Mouse (Mus musculus) spleen, adult 2 months (tissue): Measurements from ENCODE around the gene Gnai3.

Source experiments
- CTCF ChIP-seq: fragments of 200-500 bp; IDR thresholded peaks from 2 replicates; pipeline ENCODE4 v1.5.1; 2011; ENCODE audit warnings: mild to moderate bottlenecking, inconsistent platforms; ENCODE audit not compliant: insufficient read depth, insufficient read length, insufficient replicate concordance; ENCODE audit errors: extremely low read depth
- POLR2A ChIP-seq: fragments of 200-500 bp; IDR thresholded peaks from 2 replicates; pipeline ENCODE4 v1.6.1; 2011; ENCODE audit warnings: low read depth, low read length, inconsistent platforms

- no peak for TF ChIP-seq CTCF
- TF ChIP-seq POLR2A: no peak
Measured at GRCm38 (mm10) chr3:108081681-108082080, 64.3 kb downstream of the Gnai3 start.
